Mouse (Mus musculus) MEL (cell line): Measurements from ENCODE around the gene Prr5l.

Experiments
- CHD1 ChIP-seq: IDR thresholded peaks from 2 replicates; pipeline ENCODE4 v1.6.1; 2012; ENCODE audit warnings: low read depth, mild to moderate bottlenecking, inconsistent platforms, low read length, improper control_type of control experiment
- CTCF ChIP-seq, 3 experiments: IDR thresholded peaks in 2 of 3; conservative IDR thresholded peaks in 1 of 3; 2 replicates each; pipeline ENCODE4 v1.5.1; 2011 to 2012; ENCODE audit warnings: low read length in 3 of 3, low read depth in 2 of 3, mild to moderate bottlenecking in 2 of 3, improper control_type of control experiment in 1 of 3, inconsistent platforms in 1 of 3, mixed read lengths in 1 of 3, moderate library complexity in 1 of 3; ENCODE audit not compliant: control insufficient read depth in 1 of 3, insufficient read depth in 1 of 3, poor library complexity in 1 of 3, severe bottlenecking in 1 of 3
- E2F4 ChIP-seq: IDR thresholded peaks from 2 replicates; pipeline ENCODE4 v1.6.1; 2011; ENCODE audit warnings: low read depth, low read length, improper control_type of control experiment, borderline replicate concordance
- ETS1 ChIP-seq: IDR thresholded peaks from 2 replicates; pipeline ENCODE4 v1.6.1; 2012; ENCODE audit warnings: low read depth, mild to moderate bottlenecking, inconsistent platforms, low read length, improper control_type of control experiment, moderate library complexity
- GATA1 ChIP-seq: IDR thresholded peaks from 2 replicates; pipeline ENCODE4 v1.6.1; 2011; ENCODE audit warnings: low read depth, low read length, improper control_type of control experiment
- JUND ChIP-seq: IDR thresholded peaks from 2 replicates; pipeline ENCODE4 v1.6.1; 2011; ENCODE audit warnings: low read depth, mild to moderate bottlenecking, improper control_type of control experiment, low read length
- MAX ChIP-seq: IDR thresholded peaks from 2 replicates; pipeline ENCODE4 v1.6.1; 2011; ENCODE audit warnings: low read length, improper control_type of control experiment
- MEF2A ChIP-seq: IDR thresholded peaks from 2 replicates; pipeline ENCODE4 v1.6.1; 2014; ENCODE audit warnings: low read depth, mild to moderate bottlenecking, inconsistent platforms, low read length, improper control_type of control experiment; ENCODE audit not compliant: poor library complexity, insufficient replicate concordance, severe bottlenecking; ENCODE audit errors: extremely low read depth
- POLR2A ChIP-seq, 2 experiments: IDR thresholded peaks; 2 replicates each; pipeline ENCODE4 v1.6.1; 2011 to 2012; ENCODE audit warnings: low read length in 2 of 2, mild to moderate bottlenecking in 2 of 2, control low read depth in 1 of 2, improper control_type of control experiment in 1 of 2, low read depth in 1 of 2, moderate library complexity in 1 of 2; ENCODE audit not compliant: control insufficient read depth in 1 of 2, insufficient read depth in 1 of 2, poor library complexity in 1 of 2
- TAL1 ChIP-seq: IDR thresholded peaks from 2 replicates; pipeline ENCODE4 v1.6.1; 2012; ENCODE audit warnings: mild to moderate bottlenecking, inconsistent platforms, low read length, moderate library complexity, mixed read lengths
- USF1 ChIP-seq: IDR thresholded peaks from 2 replicates; pipeline ENCODE4 v1.6.1; 2014; ENCODE audit warnings: low read depth, mild to moderate bottlenecking, inconsistent platforms, low read length, improper control_type of control experiment, moderate library complexity

DNA sequence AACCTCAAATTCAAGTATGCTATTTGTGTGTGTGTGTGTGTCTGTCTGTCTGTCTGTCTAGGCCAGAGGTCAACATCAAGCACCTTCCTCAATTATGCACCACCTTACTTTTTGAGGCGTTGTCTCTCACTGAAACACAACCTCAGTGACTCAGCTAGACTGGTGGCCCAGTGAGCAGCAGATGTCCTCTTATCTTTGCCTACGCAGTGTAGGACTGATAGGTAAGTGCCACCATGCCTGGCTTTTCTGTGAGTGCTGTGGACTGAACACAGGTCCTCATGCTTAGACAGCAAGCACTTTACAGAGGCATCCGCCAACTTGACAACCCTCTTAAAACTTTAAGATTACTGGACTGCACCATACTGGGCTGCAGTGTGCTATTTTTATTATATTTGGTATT is 214.1 kb downstream of the Prr5l start:
- TF ChIP-seq ETS1, result no peak
- TF ChIP-seq E2F4, result no peak
- TF ChIP-seq MEF2A, result no peak
- TF ChIP-seq CHD1, result no peak
- no peak for TF ChIP-seq USF1
- no peak for TF ChIP-seq JUND
- TF ChIP-seq POLR2A (IDR thresholded peaks at IDR 0.05; ENCODE audit: control insufficient read depth in 1 of 2, insufficient read depth in 1 of 2, low read depth in 1 of 2, low read length in 2 of 2, poor library complexity in 1 of 2), result no peak
- peak; percentile 47; the same call in 1 of the 2 replicates for TF ChIP-seq GATA1
- TF ChIP-seq TAL1, result 0 out of 2 replicates have a peak, but pooled peaks have one; percentile 30
- no peak for TF ChIP-seq CTCF (IDR thresholded peaks at IDR 0.05 in 2 of 3, conservative IDR thresholded peaks at IDR 0.05 in 1 of 3; ENCODE audit: control insufficient read depth in 1 of 3, insufficient read depth in 1 of 3, low read depth in 2 of 3, low read length in 3 of 3, poor library complexity in 1 of 3, severe bottlenecking in 1 of 3)
- no peak for TF ChIP-seq MAX
